Mouse (Mus musculus): ENCODE data around the gene Cdrt4. TPM values are rescaled to one million over a fixed set of nuclear protein-coding genes. Genes with fewer than 3 reads are reported as not detected.
A peak's percentile ranks its signal among the peaks of the same experiment; 100 is the strongest.

Cdrt4 gene
- total RNA-seq, 1 experiment = 1.6 TPM

- in situ Hi-C loops (cut with MboI; ENCODE audit: low sequenced_read_pairs in 2 of 2, unreplicated experiment in 2 of 2) = no loop called here
- TF ChIP-seq ZNF384 (IDR thresholded peaks at IDR 0.05; ENCODE audit: low read depth, low read length) (no peak), ZC3H11A (IDR thresholded peaks at IDR 0.05; ENCODE audit: borderline replicate concordance, low read depth, low read length) (no peak), MAFK (IDR thresholded peaks at IDR 0.05; ENCODE audit: insufficient read depth, low read depth, low read length) (no peak)
- H3K9me3 ChIP-seq (ENCODE audit: control insufficient read depth, insufficient read depth, low read depth, low read length) = no peaks in the 10 kb centered on the region
- H3K4me1 ChIP-seq (ENCODE audit: control insufficient read depth in 2 of 2, insufficient read depth in 2 of 2, low read length in 2 of 2, poor library complexity in 1 of 2) = peaks cover 2 to 10% of the 10 kb centered on the region in 2 experiments; a peak in 2 of 4 replicates
- DNase-seq (ENCODE audit: low read depth, low spot score) = no peak
- H3K36me3 ChIP-seq (ENCODE audit: control insufficient read depth, insufficient read depth, low read length, poor library complexity, severe bottlenecking) = no peaks in the 10 kb centered on the region
- H3K27ac ChIP-seq (ENCODE audit: insufficient read depth, low read depth, low read length, poor library complexity, severe bottlenecking) = no peak overlapping the region
- no peak overlapping the region for H3K4me3 ChIP-seq (ENCODE audit: insufficient read depth in 1 of 2, low read depth in 1 of 2, low read length in 2 of 2, poor library complexity in 1 of 2, severe bottlenecking in 1 of 2)
- no peak overlapping the region for H3K9ac ChIP-seq (ENCODE audit: insufficient read depth, low read depth, low read length, poor library complexity, severe bottlenecking)
These were observed 1.4 kb upstream of the Cdrt4 start for GRCm38 (mm10) chr11:62949548-62949947.

GRCm38 (mm10) chr11:62954766-62955165 is 3.8 kb downstream of the Cdrt4 start:
- TF ChIP-seq CHD2 (IDR thresholded peaks at IDR 0.05; ENCODE audit: low read depth, low read length) = no peak
- no peak for TF ChIP-seq HCFC1 (IDR thresholded peaks at IDR 0.05; ENCODE audit: borderline replicate concordance, insufficient read depth, low read length)
- TF ChIP-seq MAFK (IDR thresholded peaks at IDR 0.05; ENCODE audit: insufficient read depth, low read depth, low read length) = no peak
- no peak for TF ChIP-seq ZC3H11A (IDR thresholded peaks at IDR 0.05; ENCODE audit: borderline replicate concordance, low read depth, low read length)
- TF ChIP-seq ZNF384 (IDR thresholded peaks at IDR 0.05; ENCODE audit: low read depth, low read length) = no peak
- Histone ChIP-seq H3K4me3 (ENCODE audit: insufficient read depth in 1 of 2, low read depth in 1 of 2, low read length in 2 of 2, poor library complexity in 1 of 2, severe bottlenecking in 1 of 2) (no peak overlapping the region), H3K4me1 (ENCODE audit: control insufficient read depth in 2 of 2, insufficient read depth in 2 of 2, low read length in 2 of 2, poor library complexity in 1 of 2) (peaks cover 2 to 16% of the 10 kb centered on the region in 2 experiments; a peak in 2 of 4 replicates), H3K9ac (ENCODE audit: insufficient read depth, low read depth, low read length, poor library complexity, severe bottlenecking) (no peak overlapping the region; the same call in 1 of the 2 replicates), H3K9me3 (ENCODE audit: control insufficient read depth, insufficient read depth, low read depth, low read length) (no peaks in the 10 kb centered on the region), H3K36me3 (ENCODE audit: control insufficient read depth, insufficient read depth, low read length, poor library complexity, severe bottlenecking) (no peaks in the 10 kb centered on the region), H3K27ac (ENCODE audit: insufficient read depth, low read depth, low read length, poor library complexity, severe bottlenecking) (0 out of 2 replicates have a peak overlapping the region, but pooled peaks have one; percentile 2)
- in situ Hi-C loops (cut with MboI; ENCODE audit: low sequenced_read_pairs in 2 of 2, unreplicated experiment in 2 of 2) = no loop called here
- DNase-seq (ENCODE audit: low read depth, low spot score) = no peak

- no peak for DNase-seq (ENCODE audit: low read depth, low spot score)
- H3K9me3 ChIP-seq (ENCODE audit: control insufficient read depth, insufficient read depth, low read depth, low read length) = no peaks in the 10 kb centered on the region
- in situ Hi-C loops (cut with MboI; ENCODE audit: low sequenced_read_pairs in 2 of 2, unreplicated experiment in 2 of 2) = no loop called here
- H3K36me3 ChIP-seq (ENCODE audit: control insufficient read depth, insufficient read depth, low read length, poor library complexity, severe bottlenecking) = no peaks in the 10 kb centered on the region
- peak overlapping the region; percentile 2; the same call in 1 of the 2 replicates for H3K27ac ChIP-seq (ENCODE audit: insufficient read depth, low read depth, low read length, poor library complexity, severe bottlenecking)
- no peak overlapping the region for H3K4me3 ChIP-seq (ENCODE audit: insufficient read depth in 1 of 2, low read depth in 1 of 2, low read length in 2 of 2, poor library complexity in 1 of 2, severe bottlenecking in 1 of 2)
- H3K9ac ChIP-seq (ENCODE audit: insufficient read depth, low read depth, low read length, poor library complexity, severe bottlenecking) = no peak overlapping the region
- peaks cover 2 to 16% of the 10 kb centered on the region in 2 experiments; a peak in 2 of 4 replicates for H3K4me1 ChIP-seq (ENCODE audit: control insufficient read depth in 2 of 2, insufficient read depth in 2 of 2, low read length in 2 of 2, poor library complexity in 1 of 2)
- TF ChIP-seq HCFC1 (IDR thresholded peaks at IDR 0.05; ENCODE audit: borderline replicate concordance, insufficient read depth, low read length) (no peak), ZNF384 (IDR thresholded peaks at IDR 0.05; ENCODE audit: low read depth, low read length) (no peak), CHD2 (IDR thresholded peaks at IDR 0.05; ENCODE audit: low read depth, low read length) (no peak), ZC3H11A (IDR thresholded peaks at IDR 0.05; ENCODE audit: borderline replicate concordance, low read depth, low read length) (no peak), MAFK (IDR thresholded peaks at IDR 0.05; ENCODE audit: insufficient read depth, low read depth, low read length) (no peak)
These were observed 4.2 kb downstream of the Cdrt4 start for GRCm38 (mm10) chr11:62955186-62955585.

DNA sequence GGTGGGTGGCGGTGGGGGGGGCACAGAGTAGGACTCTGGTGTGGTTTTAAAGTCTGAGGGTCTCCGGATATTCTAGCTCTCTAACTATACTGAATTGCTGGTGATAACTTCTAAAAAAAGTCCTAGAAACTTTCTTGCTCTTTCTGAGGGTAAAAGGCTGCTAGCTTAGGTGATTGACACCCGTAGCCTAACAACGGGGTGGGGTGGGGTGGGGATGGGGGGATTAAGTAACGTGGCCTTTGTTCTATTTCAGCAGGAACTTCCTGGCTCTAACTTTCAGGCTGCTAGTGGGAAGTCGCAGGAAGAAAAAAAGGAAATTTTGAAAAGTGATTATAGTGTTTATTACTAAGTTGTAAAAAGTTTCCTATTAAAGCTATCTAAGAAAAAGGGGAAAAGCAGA is 4.8 kb downstream of the Cdrt4 start:
- peak overlapping the region; percentile 2; the same call in 1 of the 2 replicates for H3K27ac ChIP-seq (ENCODE audit: insufficient read depth, low read depth, low read length, poor library complexity, severe bottlenecking)
- H3K4me3 ChIP-seq (ENCODE audit: insufficient read depth in 1 of 2, low read depth in 1 of 2, low read length in 2 of 2, poor library complexity in 1 of 2, severe bottlenecking in 1 of 2) = no peak overlapping the region
- in situ Hi-C loops (cut with MboI; ENCODE audit: low sequenced_read_pairs in 2 of 2, unreplicated experiment in 2 of 2) = no loop called here
- no peak for TF ChIP-seq ZNF384 (IDR thresholded peaks at IDR 0.05; ENCODE audit: low read depth, low read length)
- no peak for DNase-seq (ENCODE audit: low read depth, low spot score)
- H3K4me1 ChIP-seq (ENCODE audit: control insufficient read depth in 2 of 2, insufficient read depth in 2 of 2, low read length in 2 of 2, poor library complexity in 1 of 2) = peaks cover 2 to 16% of the 10 kb centered on the region in 2 experiments; a peak in 2 of 4 replicates
- H3K9ac ChIP-seq (ENCODE audit: insufficient read depth, low read depth, low read length, poor library complexity, severe bottlenecking) = no peak overlapping the region
- no peaks in the 10 kb centered on the region for H3K9me3 ChIP-seq (ENCODE audit: control insufficient read depth, insufficient read depth, low read depth, low read length)
- no peaks in the 10 kb centered on the region for H3K36me3 ChIP-seq (ENCODE audit: control insufficient read depth, insufficient read depth, low read length, poor library complexity, severe bottlenecking)

- peaks cover 2 to 14% of the 10 kb centered on the region in 2 experiments; a peak in 2 of 4 replicates for H3K4me1 ChIP-seq (ENCODE audit: control insufficient read depth in 2 of 2, insufficient read depth in 2 of 2, low read length in 2 of 2, poor library complexity in 1 of 2)
- TF ChIP-seq ZNF384 (IDR thresholded peaks at IDR 0.05; ENCODE audit: low read depth, low read length) (no peak), ZC3H11A (IDR thresholded peaks at IDR 0.05; ENCODE audit: borderline replicate concordance, low read depth, low read length) (no peak), MAFK (IDR thresholded peaks at IDR 0.05; ENCODE audit: insufficient read depth, low read depth, low read length) (no peak), CHD2 (IDR thresholded peaks at IDR 0.05; ENCODE audit: low read depth, low read length) (no peak), HCFC1 (IDR thresholded peaks at IDR 0.05; ENCODE audit: borderline replicate concordance, insufficient read depth, low read length) (no peak)
- in situ Hi-C loops (cut with MboI; ENCODE audit: low sequenced_read_pairs in 2 of 2, unreplicated experiment in 2 of 2) = no loop called here
- no peaks in the 10 kb centered on the region for H3K36me3 ChIP-seq (ENCODE audit: control insufficient read depth, insufficient read depth, low read length, poor library complexity, severe bottlenecking)
- no peak overlapping the region for H3K27ac ChIP-seq (ENCODE audit: insufficient read depth, low read depth, low read length, poor library complexity, severe bottlenecking)
- no peak overlapping the region for H3K4me3 ChIP-seq (ENCODE audit: insufficient read depth in 1 of 2, low read depth in 1 of 2, low read length in 2 of 2, poor library complexity in 1 of 2, severe bottlenecking in 1 of 2)
- DNase-seq (ENCODE audit: low read depth, low spot score) = no peak
- no peak overlapping the region for H3K9ac ChIP-seq (ENCODE audit: insufficient read depth, low read depth, low read length, poor library complexity, severe bottlenecking)
- no peaks in the 10 kb centered on the region for H3K9me3 ChIP-seq (ENCODE audit: control insufficient read depth, insufficient read depth, low read depth, low read length)
These were observed 6.7 kb downstream of the Cdrt4 start for GRCm38 (mm10) chr11:62957626-62958180.
